Mouse (Mus musculus) midbrain, embryonic 11.5 days (tissue): ENCODE data around the gene Catsperg1. TPM values are rescaled to one million over a fixed set of nuclear protein-coding genes. Genes with fewer than 3 reads are reported as not detected.
"Not testable (repeated sequence)": the region's sequence is repeated elsewhere in the genome, so short reads cannot be mapped to it uniquely, and the experiment has no call there.

Source experiments
- ATAC-seq: fragments of 200-750 bp; cut with Nextera tagmentation; 2 replicates; pipeline ENCODE4 v1.8.0; 2017; ENCODE audit warnings: moderate TSS enrichment, moderate library complexity; ENCODE audit not compliant: low FRiP score
- DNase-seq: peaks from one replicate; pipeline ENCODE4 v3.0.0; 2015; ENCODE audit warnings: low spot score; ENCODE audit errors: missing footprints
- H3K27ac ChIP-seq: fragments of 300-500 bp; sonication (generic); 2 replicates; pipeline ENCODE4 v1.5.1; 2014; ENCODE audit warnings: low read depth, low read length
- H3K27me3 ChIP-seq: fragments of 300-500 bp; sonication (generic); 2 replicates; pipeline ENCODE4 v1.6.1; 2014; ENCODE audit warnings: mild to moderate bottlenecking, low read length, moderate library complexity, mixed read lengths; ENCODE audit not compliant: control insufficient read depth, insufficient read depth
- H3K36me3 ChIP-seq: fragments of 300-500 bp; sonication (generic); 2 replicates; pipeline ENCODE4 v1.6.1; 2014; ENCODE audit warnings: mild to moderate bottlenecking, low read length, moderate library complexity, mixed read lengths; ENCODE audit not compliant: control insufficient read depth, insufficient read depth
- H3K4me1 ChIP-seq: fragments of 300-500 bp; sonication (generic); 2 replicates; pipeline ENCODE4 v1.6.1; 2014; ENCODE audit warnings: low read length; ENCODE audit not compliant: control insufficient read depth, insufficient read depth
- H3K4me2 ChIP-seq: fragments of 300-500 bp; sonication (generic); 2 replicates; pipeline ENCODE4 v1.6.1; 2014; ENCODE audit warnings: mild to moderate bottlenecking, moderate library complexity
- H3K4me3 ChIP-seq: fragments of 300-500 bp; sonication (generic); 2 replicates; pipeline ENCODE4 v1.5.1; 2014; ENCODE audit warnings: low read depth, low read length
- H3K9ac ChIP-seq: fragments of 300-500 bp; sonication (generic); 2 replicates; pipeline ENCODE4 v1.6.1; 2014; ENCODE audit warnings: low read length
- H3K9me3 ChIP-seq: fragments of 300-500 bp; sonication (generic); 2 replicates; pipeline ENCODE4 v1.6.1; 2016; ENCODE audit warnings: low read length; ENCODE audit not compliant: control insufficient read depth
- WGBS: fragments of 180-500 bp; shearing (Covaris S2); extraction: QIAGEN DNeasy Blood & Tissue Kit; methylation state at CpG from one replicate; pipeline ENCODE4 v1.1.7; 2014; 5-methylcytosine and 5-hydroxymethylcytosine counted together
- polyA plus RNA-seq: library from polyadenylated mRNA; unstranded; fragments of >200 nt; fragmentation: Nextera tagmentation; extraction: Ambion mirVana; gene quantifications from 2 replicates; pipeline ENCODE4 v1.2.1, GENCODE M21; 2014

Catsperg1 gene
- polyA plus RNA-seq, 1 experiment from 2014 or later: 0.36 TPM

- H3K36me3 ChIP-seq: peaks cover 7% of the 10 kb centered on the region
- 7% methylated on average over 19 of the region's 19 CpGs for WGBS
- H3K27ac ChIP-seq: no peak overlapping the region
- ATAC-seq: no peak
- H3K4me1 ChIP-seq: peaks cover 6% of the 10 kb centered on the region
- H3K9ac ChIP-seq: peak overlapping the region; percentile 44
- no peak for DNase-seq
- H3K4me2 ChIP-seq: peak overlapping the region; percentile 48
- peak overlapping the region; percentile 18 for H3K4me3 ChIP-seq
- H3K9me3 ChIP-seq: no peaks in the 10 kb centered on the region
- peaks cover 4% of the 10 kb centered on the region; the same call in 1 of the 2 replicates for H3K27me3 ChIP-seq
Measured at GRCm38 (mm10) chr7:29247706-29248105, 33.9 kb upstream of the Catsperg1 start.

DNA sequence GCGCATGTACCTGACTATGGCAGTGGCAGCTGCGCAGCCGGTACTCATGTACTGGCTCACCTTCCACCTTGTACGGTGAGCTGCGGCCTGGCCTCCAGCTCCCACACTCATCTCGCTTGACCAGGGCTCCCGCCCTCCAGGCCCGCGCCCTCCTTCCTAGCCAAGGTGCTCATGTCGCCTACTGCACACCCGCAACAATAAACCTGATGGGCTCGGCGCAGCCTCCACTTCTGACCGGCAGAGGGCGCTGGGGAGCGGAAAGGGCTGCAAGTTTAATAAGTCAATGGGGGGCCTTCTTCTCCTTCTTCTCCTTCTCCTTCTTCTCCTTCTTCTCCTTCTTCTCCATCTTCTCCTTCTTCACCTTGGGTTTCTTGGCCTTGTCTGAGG, 33.5 kb upstream of the Catsperg1 start:
- peak; percentile 99 for DNase-seq
- no peaks in the 10 kb centered on the region for H3K9me3 ChIP-seq
- peaks cover 6% of the 10 kb centered on the region for H3K4me1 ChIP-seq
- peak overlapping the region; percentile 18; the same call in 1 of the 2 replicates for H3K4me3 ChIP-seq
- peak overlapping the region; percentile 48 for H3K4me2 ChIP-seq
- WGBS: 31% methylated on average over 16 of the region's 16 CpGs
- peaks cover 7% of the 10 kb centered on the region for H3K36me3 ChIP-seq
- peak overlapping the region; percentile 44; the same call in 1 of the 2 replicates for H3K9ac ChIP-seq
- no peak overlapping the region for H3K27ac ChIP-seq
- ATAC-seq: peak; percentile 54
- peaks cover 4% of the 10 kb centered on the region; the same call in 1 of the 2 replicates for H3K27me3 ChIP-seq

DNA sequence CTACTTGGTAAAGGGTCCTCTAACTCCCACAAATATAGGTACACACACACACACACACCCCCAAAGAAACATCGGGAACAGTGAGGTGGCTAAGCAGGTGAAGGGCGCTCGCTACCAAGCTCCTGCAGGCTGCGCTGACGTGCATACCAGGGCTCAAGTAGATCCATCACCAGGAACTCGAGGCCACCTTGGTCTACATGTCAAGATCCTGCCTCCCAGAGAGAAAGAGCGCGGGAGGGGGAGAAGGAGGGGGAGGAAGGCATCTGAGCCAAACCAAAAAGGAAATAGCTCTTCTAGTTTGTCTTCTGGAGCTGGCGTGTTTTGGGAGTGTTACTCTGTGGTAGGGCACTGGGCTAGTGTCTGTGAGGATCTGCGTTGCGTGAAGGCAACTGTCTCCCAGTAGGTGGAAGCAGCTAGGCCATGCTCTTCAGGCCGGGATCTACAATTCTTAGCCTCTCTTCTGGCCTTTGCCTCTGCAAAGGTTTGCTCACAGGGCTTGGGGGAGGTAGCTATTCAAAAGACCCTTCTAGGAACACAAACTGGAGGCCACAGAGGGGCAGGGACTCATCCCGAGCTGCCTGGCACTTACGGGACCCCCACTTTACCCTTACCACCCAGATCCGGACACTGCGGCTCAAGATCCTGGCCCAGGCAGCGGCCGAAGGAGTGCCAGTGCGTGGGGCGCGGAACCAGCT, 32.9 kb upstream of the Catsperg1 start:
- ATAC-seq: no peak; the same call in 1 of the 2 replicates
- Histone ChIP-seq H3K27ac (no peak overlapping the region), H3K4me3 (no peak overlapping the region; the same call in 1 of the 2 replicates), H3K27me3 (peaks cover 4% of the 10 kb centered on the region; the same call in 1 of the 2 replicates), H3K4me2 (no peak overlapping the region), H3K9me3 (no peaks in the 10 kb centered on the region), H3K36me3 (peaks cover 7% of the 10 kb centered on the region), H3K4me1 (peaks cover 6% of the 10 kb centered on the region), H3K9ac (no peak overlapping the region)
- 86% methylated on average over 21 of the region's 21 CpGs for WGBS
- DNase-seq: peak; percentile 73

DNA sequence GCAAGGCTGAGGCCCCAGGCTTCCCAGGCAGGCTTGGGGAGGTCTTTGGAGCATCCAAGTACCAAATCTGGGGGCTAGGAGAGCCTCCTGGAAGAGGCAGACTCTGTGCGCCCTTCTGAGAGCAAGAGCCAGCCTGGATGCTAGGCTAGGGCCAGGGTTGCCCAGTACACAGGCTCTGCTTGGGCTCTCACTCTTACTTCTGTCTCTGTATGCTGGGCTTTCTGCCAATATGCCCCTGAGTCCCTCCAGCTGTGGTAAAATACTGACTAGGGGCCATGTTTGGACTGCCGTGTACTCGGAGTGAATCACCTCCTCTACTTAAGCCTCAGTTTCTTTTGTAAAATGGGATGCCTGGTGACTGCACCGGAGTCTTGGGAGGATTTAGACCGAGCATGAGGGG, 32.2 kb upstream of the Catsperg1 start:
- Histone ChIP-seq H3K4me2 (no peak overlapping the region), H3K27ac (no peak overlapping the region), H3K4me3 (no peak overlapping the region), H3K9me3 (no peaks in the 10 kb centered on the region), H3K36me3 (peaks cover 7% of the 10 kb centered on the region), H3K4me1 (peaks cover 6% of the 10 kb centered on the region), H3K27me3 (peaks cover 4% of the 10 kb centered on the region; the same call in 1 of the 2 replicates), H3K9ac (no peak overlapping the region)
- DNase-seq (no peak), ATAC-seq (no peak)
- WGBS: 93% methylated on average over 5 of the region's 5 CpGs

DNA sequence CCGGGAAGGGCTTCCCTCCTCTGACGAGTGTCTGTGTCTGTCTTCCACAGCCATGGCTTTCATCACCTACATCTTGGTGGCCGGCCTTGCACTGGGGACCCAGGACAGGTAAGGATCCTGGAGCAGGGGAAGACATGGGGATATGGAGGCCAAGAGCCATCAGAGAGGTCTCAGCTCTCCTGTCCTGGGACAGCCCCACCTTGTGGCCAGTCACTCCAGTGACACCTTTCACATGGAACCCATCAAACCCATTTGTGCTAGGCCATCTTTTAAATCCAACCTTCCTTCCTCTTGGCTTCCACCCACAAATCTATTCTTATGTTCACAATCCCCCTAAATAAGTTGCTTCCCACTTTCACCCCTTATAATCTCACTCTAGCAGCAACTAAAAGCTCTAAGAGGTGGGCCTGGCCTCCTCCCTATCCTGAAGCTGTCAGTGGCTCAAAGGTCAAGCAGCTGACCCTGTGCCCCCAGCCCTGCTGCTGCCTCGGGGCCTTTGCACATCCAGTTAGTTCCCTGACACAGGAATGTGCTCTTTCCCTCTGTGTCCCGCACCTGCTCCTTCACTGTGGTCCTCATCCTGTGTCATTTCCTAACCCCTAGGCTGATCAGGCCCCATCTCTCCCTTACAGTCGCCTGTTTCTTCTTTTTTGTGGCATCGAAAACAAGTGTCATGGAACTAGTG, 31.0 kb upstream of the Catsperg1 start:
- WGBS: 86% methylated on average over 7 of the region's 7 CpGs
- DNase-seq (peak; percentile 62), ATAC-seq (no peak)
- no peaks in the 10 kb centered on the region for H3K9me3 ChIP-seq
- H3K4me3 ChIP-seq: no peak overlapping the region
- peaks cover 4% of the 10 kb centered on the region; the same call in 1 of the 2 replicates for H3K27me3 ChIP-seq
- H3K36me3 ChIP-seq: peaks cover 7% of the 10 kb centered on the region
- H3K27ac ChIP-seq: no peak overlapping the region
- no peak overlapping the region for H3K4me2 ChIP-seq
- peaks cover 6% of the 10 kb centered on the region for H3K4me1 ChIP-seq
- H3K9ac ChIP-seq: no peak overlapping the region

DNA sequence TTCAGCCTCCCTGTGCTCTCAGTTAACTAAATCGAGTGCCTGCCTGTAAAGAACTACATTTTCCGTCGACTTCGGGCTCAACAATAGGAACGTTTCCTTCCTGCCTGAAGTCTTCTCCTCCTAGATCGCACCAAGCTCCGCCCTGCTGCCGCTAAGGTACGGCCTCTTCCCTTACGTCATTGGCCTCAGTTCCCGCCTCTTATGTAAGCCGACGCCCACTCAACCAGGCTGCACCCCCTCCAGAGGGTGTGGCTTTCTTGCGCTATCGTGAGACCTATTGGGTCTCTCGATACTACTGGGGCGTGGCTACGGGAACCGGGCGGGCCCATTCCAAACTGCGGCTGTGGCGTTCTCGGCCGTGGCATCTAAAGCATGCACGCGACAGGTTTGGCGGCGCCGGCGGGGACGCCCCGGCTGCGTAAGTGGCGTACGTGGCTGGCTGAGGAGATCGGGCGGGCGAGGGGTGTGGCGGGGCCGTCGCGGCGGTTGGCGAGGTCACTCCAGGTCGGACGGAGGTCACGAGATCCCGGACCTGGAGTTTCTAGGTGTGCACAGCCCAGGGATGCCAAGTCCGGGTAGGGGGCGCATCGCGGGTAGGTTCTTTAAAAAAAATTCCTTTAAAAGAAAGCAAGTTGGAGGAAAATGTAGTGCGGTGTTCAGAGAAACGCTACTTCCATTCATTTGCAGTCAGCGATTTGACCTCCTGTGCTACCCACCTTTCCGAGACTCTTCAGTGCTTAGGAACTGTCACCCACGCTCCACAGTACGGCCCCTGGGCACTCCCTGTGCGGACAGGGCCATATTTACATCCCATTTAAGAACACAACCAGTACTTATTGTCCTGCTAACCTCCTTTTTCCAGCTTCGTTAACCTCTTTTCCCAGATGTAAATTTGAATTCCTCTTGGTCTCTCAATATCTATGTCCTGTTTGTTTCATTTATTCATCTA, 24.5 kb upstream of the Catsperg1 start, which contains the start of gene Yif1b:
Yif1b (plus strand) TSS at position 311 of the 949 bp plus-strand sequence.
- peaks cover under 1% of the 10 kb centered on the region for H3K27me3 ChIP-seq
- H3K4me2 ChIP-seq: peak within 1 kb of the TSS; percentile 82
- under 1% methylated on average over 60 of the region's 60 CpGs for WGBS
- H3K36me3 ChIP-seq: no peaks in the 10 kb centered on the region
- peak within 1 kb of the TSS; percentile 58; the same call in 1 of the 2 replicates for H3K27ac ChIP-seq
- DNase-seq (peak; percentile 100), ATAC-seq (peak; percentile 98)
- peak within 1 kb of the TSS; percentile 71 for H3K9ac ChIP-seq
- peaks cover 9% of the 10 kb centered on the region for H3K4me1 ChIP-seq
- H3K9me3 ChIP-seq: peaks cover 4% of the 10 kb centered on the region; the same call in 1 of the 2 replicates
- peak within 1 kb of the TSS; percentile 64 for H3K4me3 ChIP-seq

- peak overlapping the region; percentile 82 for H3K4me2 ChIP-seq
- peak; percentile 33; the same call in 1 of the 2 replicates for ATAC-seq
- peak overlapping the region; percentile 58; the same call in 1 of the 2 replicates for H3K27ac ChIP-seq
- peak overlapping the region; percentile 64 for H3K4me3 ChIP-seq
- H3K4me1 ChIP-seq, DNase-seq, H3K27me3 ChIP-seq, H3K9me3 ChIP-seq, H3K36me3 ChIP-seq: not testable (repeated sequence)
- 31% methylated on average over 6 of the region's 6 CpGs for WGBS
- H3K9ac ChIP-seq: peak overlapping the region; percentile 58
Measured at GRCm38 (mm10) chr7:29237596-29237995, 23.8 kb upstream of the Catsperg1 start.

GRCm38 (mm10) chr7:29236593-29236992, 22.8 kb upstream of the Catsperg1 start:
- ATAC-seq: no peak
- peaks cover 4% of the 10 kb centered on the region; the same call in 1 of the 2 replicates for H3K9me3 ChIP-seq
- no peak overlapping the region for H3K4me2 ChIP-seq
- H3K4me1 ChIP-seq: peaks cover 15% of the 10 kb centered on the region
- whole genome bisulfite sequencing: 85% methylated on average over 4 of the region's 4 CpGs
- H3K27ac ChIP-seq: no peak overlapping the region
- H3K9ac ChIP-seq: no peak overlapping the region
- no peaks in the 10 kb centered on the region for H3K36me3 ChIP-seq
- no peak overlapping the region for H3K4me3 ChIP-seq
- DNase-seq: peak; percentile 77
- peaks cover 16% of the 10 kb centered on the region for H3K27me3 ChIP-seq
